Mouse (Mus musculus) v-Abl transformed pro-B cells (cell line): Measurements from ENCODE around the gene Pam.

Experiments used
- in situ Hi-C, 2 experiments: fragments of 400-800 bp; cut with MboI; formaldehyde crosslinking; loops; one replicate each; pipeline ENCODE4 v1.15.1; 2025; ENCODE audit not compliant: unreplicated experiment in 2 of 2

Gene Pam

GRCm38 (mm10) chr1:97851601-97852175, 243.8 kb downstream of the Pam start:
- in situ Hi-C loops: no loop called here

- in situ Hi-C loops: no loop called here
Observed at GRCm38 (mm10) chr1:97848601-97849241, 246.7 kb downstream of the Pam start.

DNA sequence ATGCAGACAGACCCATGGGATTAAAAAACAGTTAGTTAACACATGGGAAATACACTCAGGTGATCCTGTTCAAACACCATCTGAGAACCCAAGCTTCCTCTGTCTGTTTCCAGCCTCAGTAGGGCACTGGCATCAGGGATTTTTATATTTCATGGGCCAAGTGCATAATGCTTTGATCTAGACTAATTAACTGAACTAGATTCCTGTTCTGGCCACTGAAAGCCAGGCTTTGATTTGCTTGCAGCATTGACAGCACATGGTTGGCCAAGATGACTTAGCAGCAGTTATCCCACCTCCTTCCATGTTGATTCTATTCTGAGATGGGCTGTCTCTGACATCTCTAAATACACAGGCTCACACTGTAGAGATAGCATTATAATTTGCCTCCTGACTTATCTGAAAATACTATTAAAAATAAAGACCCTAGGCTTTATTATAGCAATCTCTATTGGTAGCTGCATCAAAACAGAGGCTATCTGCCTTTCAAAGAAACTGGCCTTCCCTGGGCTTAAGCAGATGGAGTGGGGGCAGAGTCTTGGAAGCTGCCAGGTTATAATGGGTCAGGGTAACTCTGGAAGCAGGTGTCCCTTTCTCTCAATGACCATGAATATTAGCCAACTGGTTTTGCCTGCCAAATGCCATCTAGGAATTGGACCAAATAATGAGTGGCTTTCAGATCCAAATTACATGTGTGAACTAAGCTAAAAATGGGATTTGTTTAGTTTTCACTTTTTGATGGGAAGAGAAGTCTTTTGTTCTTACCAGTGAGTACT, 252.0 kb downstream of the Pam start:
- in situ Hi-C loops: no loop called here

GRCm38 (mm10) chr1:97834354-97834822, 261.1 kb downstream of the Pam start:
- in situ Hi-C loops: no loop called here

DNA sequence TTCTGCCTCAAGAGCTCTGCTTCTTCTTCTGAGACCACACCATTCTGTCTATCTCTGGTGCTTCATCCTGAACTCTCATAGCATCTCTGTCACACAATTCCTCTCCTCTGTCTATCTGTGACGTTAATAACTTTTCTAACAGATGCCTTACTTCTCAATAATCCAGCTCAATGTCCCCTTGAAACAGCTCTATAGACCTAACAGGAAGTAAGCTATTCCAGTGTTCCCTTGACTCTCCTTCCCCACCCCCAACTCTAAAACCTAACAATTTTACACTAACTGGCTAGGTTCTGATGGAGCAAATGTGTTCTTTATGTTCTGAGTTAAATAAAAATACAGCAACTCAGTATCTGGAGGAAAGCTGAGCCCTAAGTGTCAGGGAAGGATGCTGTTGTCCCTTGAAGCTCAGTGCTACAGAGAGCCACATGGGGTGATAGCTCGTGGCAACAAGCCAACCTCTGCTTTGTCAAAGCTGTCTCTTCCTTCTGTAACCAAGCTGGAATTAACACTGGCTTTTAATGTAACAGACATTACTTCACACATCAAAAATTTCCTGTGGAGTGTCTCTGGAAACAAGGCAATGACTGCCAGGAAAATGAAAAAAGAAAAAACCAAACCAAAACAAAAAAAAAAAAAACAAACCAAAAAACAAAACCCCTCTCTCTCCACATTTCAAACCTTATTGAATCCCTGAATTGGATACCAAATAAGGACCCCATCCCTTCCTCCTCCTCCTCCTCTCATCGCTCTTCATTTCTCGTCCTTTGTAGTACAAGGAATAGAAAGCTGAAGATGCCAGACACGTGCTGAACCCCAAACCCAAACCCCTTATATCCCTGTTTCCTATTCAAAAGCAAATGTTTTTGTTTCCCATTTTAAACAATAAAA, 261.7 kb downstream of the Pam start:
- in situ Hi-C loops: no loop called here

DNA sequence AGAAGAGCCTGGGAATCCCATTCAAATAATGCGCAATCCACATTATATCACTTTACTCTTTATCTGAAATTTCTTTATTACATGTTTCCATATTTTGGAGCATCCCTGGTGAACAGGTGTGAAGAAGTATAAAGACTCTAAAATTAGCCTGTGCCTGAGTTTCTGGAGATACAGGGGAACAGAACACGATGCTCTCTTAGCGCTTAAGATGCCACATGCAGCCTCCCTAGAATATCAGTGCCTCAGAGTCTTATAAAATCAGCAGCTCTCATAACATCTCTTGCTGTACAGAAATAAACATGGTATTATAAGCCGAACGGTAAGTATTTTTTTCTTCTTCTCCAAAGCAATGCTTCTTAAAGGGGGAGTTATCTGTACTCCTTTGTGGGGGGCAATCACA, 267.4 kb downstream of the Pam start:
- in situ Hi-C loops: no loop called here

GRCm38 (mm10) chr1:97827566-97827965, 267.9 kb downstream of the Pam start:
- in situ Hi-C loops: no loop called here

DNA sequence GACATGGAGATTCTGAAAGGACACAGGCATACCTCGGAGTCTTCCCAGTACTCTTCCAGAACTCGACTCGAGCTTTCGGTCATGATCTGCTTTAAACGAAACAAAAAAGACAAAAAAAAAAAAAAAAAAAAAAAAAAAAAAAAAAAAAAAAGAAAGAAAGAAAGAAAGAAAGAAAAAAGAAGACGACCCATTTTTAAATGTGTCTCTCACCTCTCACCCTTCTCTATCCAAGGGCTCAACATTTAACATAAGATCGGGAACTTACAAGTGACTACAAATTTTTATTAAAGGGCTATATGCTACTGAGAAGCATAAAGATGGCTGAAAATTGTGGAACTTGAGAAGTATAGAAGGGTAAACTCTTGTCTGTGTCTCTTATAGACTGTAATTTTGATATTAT, 272.5 kb downstream of the Pam start:
- in situ Hi-C loops: loop anchor here in 1 of 2 experiments (25.0 kb wide), 1 partner anchor 786 kb away; no protein-coding TSS in a partner anchor

DNA sequence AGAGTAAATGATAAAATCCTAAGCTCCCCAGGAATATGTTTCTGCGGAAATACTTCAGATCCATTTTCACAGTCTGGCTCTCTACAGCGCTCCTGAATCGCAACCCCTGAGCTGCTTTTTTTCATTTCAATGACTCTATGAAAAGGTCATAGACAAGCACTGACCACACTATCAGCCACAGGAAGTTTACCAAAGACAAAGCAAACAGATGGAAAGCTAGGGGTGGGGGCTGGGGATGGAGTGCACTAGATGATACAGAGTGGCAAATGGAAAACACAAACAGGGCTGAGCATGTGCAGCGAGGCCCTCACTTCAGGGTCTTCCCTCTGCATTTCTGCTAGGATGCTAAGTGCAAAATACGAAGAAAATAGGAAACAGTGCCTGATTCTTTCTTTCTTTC, 273.2 kb downstream of the Pam start:
- in situ Hi-C loops: loop anchor here in 1 of 2 experiments (25.0 kb wide), 1 partner anchor 785 kb away; no protein-coding TSS in a partner anchor

GRCm38 (mm10) chr1:97821282-97821681, 274.2 kb downstream of the Pam start:
- in situ Hi-C loops: loop anchor here in 1 of 2 experiments (25.0 kb wide), 1 partner anchor 784 kb away; no protein-coding TSS in a partner anchor

DNA sequence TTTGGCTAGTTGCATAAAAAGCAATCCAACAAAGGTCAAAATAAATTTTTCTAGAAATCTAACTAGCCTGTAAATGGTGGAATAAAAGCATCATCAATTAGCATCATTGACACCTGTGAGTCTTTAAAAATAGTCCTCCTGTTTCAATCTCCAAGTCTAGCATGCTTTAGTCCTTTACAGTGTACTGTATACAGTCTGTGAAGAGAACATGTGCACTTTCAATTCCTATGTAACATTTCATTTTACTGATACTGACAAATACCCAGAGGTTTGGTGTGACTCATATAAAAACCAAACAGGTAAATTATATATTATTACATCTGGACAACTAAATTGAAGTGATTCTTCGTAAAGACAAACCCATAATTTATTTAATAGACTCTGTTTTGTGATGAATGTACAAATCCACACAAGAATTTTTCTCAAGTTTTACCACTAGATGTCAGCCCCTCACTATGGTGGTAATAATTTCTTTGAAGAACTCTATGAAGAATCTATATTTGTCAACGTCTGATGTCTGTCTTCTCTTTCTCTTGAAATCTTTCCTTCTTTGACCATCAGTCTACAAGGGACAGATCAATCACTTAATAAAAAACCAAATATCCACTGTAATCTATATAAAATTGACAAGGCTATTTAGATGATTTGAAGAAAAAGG, 286.1 kb downstream of the Pam start:
- in situ Hi-C loops: loop anchor here (10.0 to 25.0 kb wide), 3 partner anchors 772 to 965 kb away; no protein-coding TSS in a partner anchor

GRCm38 (mm10) chr1:97804520-97804919, 290.9 kb downstream of the Pam start:
- in situ Hi-C loops: loop anchor here (5.0 to 25.0 kb wide), 4 partner anchors 767 to 960 kb away; no protein-coding TSS in a partner anchor

- in situ Hi-C loops: loop anchor here (5.0 to 25.0 kb wide), 4 partner anchors 765 to 958 kb away; no protein-coding TSS in a partner anchor
Observed at GRCm38 (mm10) chr1:97802207-97802902, 293.1 kb downstream of the Pam start.

- in situ Hi-C loops: loop anchor here in 1 of 2 experiments (10.0 kb wide), 1 partner anchor 301 kb away; no protein-coding TSS in a partner anchor
Observed at GRCm38 (mm10) chr1:97795936-97796335, 299.5 kb downstream of the Pam start.

DNA sequence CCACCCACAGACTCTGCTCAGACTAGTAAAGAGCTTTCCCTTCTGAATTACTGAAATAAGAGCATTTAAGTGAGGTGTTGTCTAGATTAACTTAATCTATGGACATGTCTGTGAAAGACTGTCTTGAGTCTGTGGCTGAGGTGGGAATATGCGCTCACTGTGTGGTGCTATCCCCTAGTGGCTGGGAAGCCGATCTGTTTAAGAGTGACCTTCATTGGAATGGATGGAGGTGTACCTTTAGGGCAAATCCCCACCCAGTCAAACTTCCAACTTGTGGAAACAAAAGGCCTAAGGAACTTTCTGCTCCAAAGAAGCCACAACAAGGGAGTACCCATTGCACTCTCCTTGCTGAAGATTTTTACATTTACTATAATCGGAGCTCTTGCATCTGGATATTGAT, 301.3 kb downstream of the Pam start:
- in situ Hi-C loops: loop anchor here in 1 of 2 experiments (10.0 kb wide), 1 partner anchor 299 kb away; no protein-coding TSS in a partner anchor

GRCm38 (mm10) chr1:97788490-97788889, 307.0 kb downstream of the Pam start:
- in situ Hi-C loops: no loop called here

GRCm38 (mm10) chr1:97787674-97788073, 307.8 kb downstream of the Pam start:
- in situ Hi-C loops: no loop called here

- in situ Hi-C loops: no loop called here
Observed at GRCm38 (mm10) chr1:97785685-97786393, 309.6 kb downstream of the Pam start.
